Mouse (Mus musculus) hindbrain, embryonic 13.5 days (tissue): ENCODE data around the gene Ccdc149. TPM values are rescaled to one million over a fixed set of nuclear protein-coding genes. Genes with fewer than 3 reads are reported as not detected.

ENCODE experiments used
- ATAC-seq: fragments of 200-750 bp; cut with Nextera tagmentation; 2 replicates; pipeline ENCODE4 v1.8.0; 2017; ENCODE audit warnings: moderate TSS enrichment; ENCODE audit not compliant: low FRiP score
- H3K27ac ChIP-seq: fragments of 300-500 bp; sonication (generic); 2 replicates; pipeline ENCODE4 v1.5.1; 2015; ENCODE audit warnings: inconsistent platforms, mild to moderate bottlenecking, moderate library complexity
- H3K27me3 ChIP-seq: fragments of 300-500 bp; sonication (generic); 2 replicates; pipeline ENCODE4 v1.6.1; 2015; ENCODE audit warnings: mild to moderate bottlenecking, inconsistent platforms
- H3K36me3 ChIP-seq: fragments of 300-500 bp; sonication (generic); 2 replicates; pipeline ENCODE4 v1.6.1; 2015; ENCODE audit warnings: mild to moderate bottlenecking, inconsistent platforms
- H3K4me1 ChIP-seq: fragments of 300-500 bp; sonication (generic); replicated peaks from 2 replicates; pipeline ENCODE4 v1.6.1; 2015; ENCODE audit warnings: inconsistent platforms
- H3K4me2 ChIP-seq: fragments of 300-500 bp; sonication (generic); 2 replicates; pipeline ENCODE4 v1.6.1; 2015; ENCODE audit warnings: inconsistent platforms, mild to moderate bottlenecking, moderate library complexity
- H3K4me3 ChIP-seq: fragments of 300-500 bp; sonication (generic); 2 replicates; pipeline ENCODE4 v1.5.1; 2015; ENCODE audit warnings: mild to moderate bottlenecking, inconsistent platforms
- H3K9ac ChIP-seq: fragments of 300-500 bp; sonication (generic); 2 replicates; pipeline ENCODE4 v1.6.1; 2015; ENCODE audit warnings: mild to moderate bottlenecking, inconsistent platforms
- H3K9me3 ChIP-seq: fragments of 300-500 bp; sonication (generic); 2 replicates; pipeline ENCODE4 v1.6.1; 2016; ENCODE audit warnings: inconsistent platforms
- WGBS: fragments of 180-500 bp; shearing (Covaris S2); methylation state at CpG from one replicate; pipeline ENCODE4 v1.1.7; 2015; 5-methylcytosine and 5-hydroxymethylcytosine counted together
- polyA plus RNA-seq: library from polyadenylated mRNA; unstranded; fragments of >200 nt; fragmentation: Nextera tagmentation; extraction: Ambion mirVana; gene quantifications from 2 replicates; pipeline ENCODE4 v1.2.1, GENCODE M21; 2015

Gene Ccdc149
- polyA plus RNA-seq, 1 experiment from 2014 or later = 10.2 TPM

DNA sequence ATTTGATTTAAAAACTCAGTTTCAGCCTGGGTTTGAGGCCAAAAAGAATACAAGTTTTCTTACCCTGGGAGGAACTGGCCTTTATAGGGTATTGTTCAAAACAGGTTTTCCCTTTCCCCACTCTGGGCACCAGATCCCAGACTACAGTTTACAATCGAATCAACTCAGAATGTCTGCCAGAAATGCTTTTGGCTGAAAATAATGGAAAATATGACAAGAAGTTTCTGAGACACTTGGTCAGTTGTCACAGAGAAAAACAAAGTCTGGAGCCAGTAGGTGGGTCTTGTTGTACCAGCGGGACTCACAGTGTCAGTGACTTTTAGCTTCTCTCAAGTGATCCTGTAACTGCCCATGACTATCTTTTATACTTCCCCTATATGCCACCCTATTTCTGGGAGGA is 120.9 kb downstream of the Ccdc149 start:
- Histone ChIP-seq H3K4me2 (no peak overlapping the region), H3K4me1 (no peaks in the 10 kb centered on the region), H3K9me3 (no peaks in the 10 kb centered on the region), H3K27me3 (no peaks in the 10 kb centered on the region), H3K36me3 (no peaks in the 10 kb centered on the region), H3K27ac (no peak overlapping the region), H3K9ac (no peak overlapping the region), H3K4me3 (no peak overlapping the region)
- no peak for ATAC-seq
- WGBS = 95% methylated on average over 2 of the region's 2 CpGs

DNA sequence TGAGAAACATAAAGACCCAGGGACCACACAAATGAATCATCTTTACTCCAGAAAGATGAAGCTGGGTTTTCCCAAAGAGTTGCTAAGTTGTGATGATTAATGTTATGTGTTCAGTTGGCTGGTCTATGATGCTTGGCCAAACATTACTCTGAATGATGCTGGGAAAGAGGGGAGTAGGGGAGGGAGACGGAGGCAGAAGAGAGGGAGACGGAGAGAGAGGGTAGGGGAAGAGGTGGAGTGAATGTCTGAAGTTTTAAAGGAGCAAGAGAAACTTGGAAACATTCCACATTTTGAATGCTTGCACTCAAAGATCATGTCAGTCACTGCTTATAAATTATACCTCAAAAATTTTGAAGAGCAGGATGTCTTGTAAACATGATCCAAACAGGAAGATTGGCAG is 124.4 kb downstream of the Ccdc149 start:
- Histone ChIP-seq H3K27ac (no peak overlapping the region), H3K4me2 (no peak overlapping the region), H3K27me3 (no peaks in the 10 kb centered on the region), H3K9ac (no peak overlapping the region), H3K4me3 (no peak overlapping the region), H3K36me3 (no peaks in the 10 kb centered on the region), H3K4me1 (no peaks in the 10 kb centered on the region), H3K9me3 (no peaks in the 10 kb centered on the region)
- WGBS = 64% methylated on average over 2 of the region's 2 CpGs
- no peak for ATAC-seq

- H3K9me3 ChIP-seq = no peaks in the 10 kb centered on the region
- no peak overlapping the region for H3K4me2 ChIP-seq
- 95% methylated on average over 2 of the region's 2 CpGs for WGBS
- H3K36me3 ChIP-seq = no peaks in the 10 kb centered on the region
- no peak for ATAC-seq
- no peak overlapping the region for H3K27ac ChIP-seq
- no peaks in the 10 kb centered on the region for H3K27me3 ChIP-seq
- no peaks in the 10 kb centered on the region for H3K4me1 ChIP-seq
- H3K9ac ChIP-seq = no peak overlapping the region
- H3K4me3 ChIP-seq = no peak overlapping the region
Measured at GRCm38 (mm10) chr5:52339134-52339533, 132.2 kb downstream of the Ccdc149 start.

GRCm38 (mm10) chr5:52335590-52335989 is 135.7 kb downstream of the Ccdc149 start:
- Histone ChIP-seq H3K36me3 (no peaks in the 10 kb centered on the region), H3K9me3 (no peaks in the 10 kb centered on the region), H3K4me2 (no peak overlapping the region), H3K4me1 (peaks cover 5% of the 10 kb centered on the region), H3K27me3 (no peaks in the 10 kb centered on the region), H3K9ac (no peak overlapping the region), H3K27ac (no peak overlapping the region), H3K4me3 (no peak overlapping the region)
- no peak for ATAC-seq
- 87% methylated on average over 3 of the region's 3 CpGs for WGBS

DNA sequence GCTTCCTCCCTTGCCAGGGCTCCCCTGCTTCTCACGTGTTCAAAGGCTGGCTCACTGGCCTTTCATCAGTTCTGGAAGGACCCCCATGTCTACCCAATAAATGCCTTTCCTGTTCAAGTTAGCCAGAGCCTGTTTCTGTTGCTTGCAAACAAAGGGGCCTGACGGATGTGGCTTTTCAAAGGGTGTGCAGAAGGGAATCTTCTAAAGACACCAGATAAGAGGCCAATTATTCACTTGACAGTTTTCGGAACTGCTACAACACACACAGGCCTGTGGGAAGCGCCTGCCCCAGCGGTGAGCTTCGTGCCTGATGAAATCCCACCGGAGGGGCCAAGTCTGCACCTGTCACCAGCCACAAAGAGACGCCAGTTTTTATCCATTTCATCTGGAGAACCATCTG is 139.2 kb downstream of the Ccdc149 start:
- no peak overlapping the region for H3K27ac ChIP-seq
- H3K4me3 ChIP-seq = no peak overlapping the region
- H3K36me3 ChIP-seq = no peaks in the 10 kb centered on the region
- H3K4me1 ChIP-seq = peaks cover 5% of the 10 kb centered on the region
- WGBS = 7% methylated on average over 8 of the region's 8 CpGs
- H3K9ac ChIP-seq = no peak overlapping the region
- H3K27me3 ChIP-seq = 0 out of 2 replicates have a peak, but pooled peaks cover 2% of the 10 kb centered on the region
- no peaks in the 10 kb centered on the region for H3K9me3 ChIP-seq
- no peak for ATAC-seq
- no peak overlapping the region for H3K4me2 ChIP-seq

Other genes starting within 250 kb of the Ccdc149 start
- gene Sod3, start 107.7 kb downstream of the Ccdc149 start, polyA plus RNA-seq = 1.2 TPM in 2 replicates
- 2.7 and 3.0 TPM in 2 replicates for gene Lgi2, start 94.9 kb upstream of the Ccdc149 start, polyA plus RNA-seq
- 7.0 and 7.6 TPM in 2 replicates for gene Sepsecs, start 198.2 kb upstream of the Ccdc149 start, polyA plus RNA-seq